20 mouse cellular contexts compared by ENCODE assay signal in the genomic region with DNA sequence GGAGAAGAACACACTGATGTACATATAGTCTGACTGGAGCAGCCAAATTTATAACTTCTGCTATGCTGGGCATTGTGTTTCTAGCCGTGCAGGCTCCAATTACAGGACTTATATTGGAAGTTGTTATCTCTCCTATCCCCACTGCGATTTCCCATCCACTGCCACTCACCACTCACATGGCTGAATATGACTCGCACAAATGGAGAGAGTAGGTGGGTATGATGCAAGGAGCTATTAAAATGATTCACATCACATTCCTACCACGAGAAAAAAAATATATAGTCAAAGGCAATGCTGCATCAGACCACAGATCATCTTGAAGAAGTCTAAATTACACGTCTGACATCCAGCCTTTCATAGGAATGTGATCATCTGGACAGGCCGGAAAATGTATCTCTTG.
"Had no signal": no experiment of that assay in that cellular context is flagged by ENCODE, and none has a peak within 500 bp of the region (broad histone marks: within the 10 kb centered on the region; RNA-seq: fewer than 3 reads in every experiment).

No protein-coding gene starts in this region.

- H3K4me3 ChIP-seq: limb, embryonic 10.5 days; limb, embryonic 13.5 days; liver, embryonic 12.5 days; liver, embryonic 15.5 days; lung, embryonic 15.5 days; neural tube, embryonic 12.5 days; neural tube, embryonic 15.5 days had no signal

- H3K36me3 ChIP-seq: limb, embryonic 10.5 days; limb, embryonic 13.5 days; liver, embryonic 12.5 days; liver, embryonic 15.5 days; lung, embryonic 15.5 days; neural tube, embryonic 12.5 days; neural tube, embryonic 15.5 days had no signal

- DNase-seq: kidney, adult 2 months; kidney, postnatal 10 days; layer of hippocampus, postnatal 36 days; liver; lung, adult 18-20 months; lung, postnatal 10 days; lung, postnatal 36 days; midbrain, embryonic 14.5 days; retina, postnatal 1 day; right cerebral cortex, postnatal 25 days; thymus, adult 2 months; thymus, postnatal 14 days; thymus, postnatal 4 days had no signal

- H3K27ac ChIP-seq: limb, embryonic 10.5 days; limb, embryonic 13.5 days; liver, embryonic 12.5 days; liver, embryonic 15.5 days; lung, embryonic 15.5 days; neural tube, embryonic 12.5 days; neural tube, embryonic 15.5 days had no signal

- H3K4me1 ChIP-seq: limb, embryonic 13.5 days; liver, embryonic 12.5 days; liver, embryonic 15.5 days; lung, embryonic 15.5 days; neural tube, embryonic 12.5 days; neural tube, embryonic 15.5 days had no signal

- ATAC-seq: liver, embryonic 12.5 days had no signal

- H3K27me3 ChIP-seq: limb, embryonic 13.5 days; liver, embryonic 12.5 days; liver, embryonic 15.5 days; lung, embryonic 15.5 days; neural tube, embryonic 12.5 days; neural tube, embryonic 15.5 days had no signal
